Comparison of ENCODE assay signal across 11 mouse cellular contexts in the genomic region with DNA sequence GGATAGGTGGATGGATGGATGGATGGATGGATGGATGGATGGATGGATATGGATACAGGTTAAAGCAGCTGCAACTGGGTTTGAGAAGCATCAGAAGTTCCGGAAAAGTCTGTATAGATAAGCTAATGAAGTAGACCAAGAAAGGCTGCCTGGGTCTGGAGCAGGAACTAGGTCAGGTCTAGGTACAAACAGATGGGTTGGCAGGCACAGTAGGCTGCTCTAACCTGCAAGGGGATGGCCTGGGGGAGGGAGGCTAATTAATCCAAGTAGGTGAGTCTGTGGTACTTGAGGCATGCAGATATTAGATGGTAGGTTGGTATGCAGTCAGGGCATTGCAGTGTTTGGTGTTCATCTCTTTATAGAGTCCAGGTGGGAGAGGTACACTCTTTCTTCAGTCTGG.
DNase-seq lines count a peak whose midpoint lies in the region; ATAC-seq lines count a peak whose summit lies in the region.
"Had no signal": no experiment of that assay in that cellular context is flagged by ENCODE, and none has a peak within 500 bp of the region (broad histone marks: within the 10 kb centered on the region; RNA-seq: fewer than 3 reads in every experiment).

No protein-coding gene starts in this region.

- 85% methylated on average over 1 of the region's 1 CpGs for WGBS in kidney, embryonic 15.5 days
- 94% methylated on average over 1 of the region's 1 CpGs for WGBS in hindbrain, embryonic 11.5 days
- 92% methylated on average over 1 of the region's 1 CpGs for WGBS in midbrain, embryonic 15.5 days
- 88% methylated on average over 1 of the region's 1 CpGs for WGBS in kidney, embryonic 16.5 days

- H3K27ac ChIP-seq in kidney, embryonic 15.5 days: no peak overlapping the region
- peak overlapping the region; percentile 42; the same call in 1 of the 2 replicates for H3K27ac ChIP-seq in hindbrain, embryonic 11.5 days (ENCODE audit: low read depth, low read length)
- H3K27ac ChIP-seq in midbrain, embryonic 15.5 days: peak overlapping the region; percentile 81
- H3K27ac ChIP-seq in kidney, embryonic 16.5 days (ENCODE audit: low read length): no peak overlapping the region
- H3K27ac ChIP-seq: liver, embryonic 15.5 days had no signal

- no peak for DNase-seq in kidney, adult 18-20 months
- DNase-seq in cerebellum, postnatal 36 days: peak; percentile 63 to 68
- DNase-seq in hindbrain, embryonic 11.5 days (ENCODE audit: low spot score): no peak
- DNase-seq in urinary bladder, postnatal 14 days (ENCODE audit: low spot score): no peak
- no peak for DNase-seq in thymus, postnatal 14 days

- H3K4me2 ChIP-seq in kidney, embryonic 15.5 days: no peak overlapping the region
- H3K4me2 ChIP-seq in hindbrain, embryonic 11.5 days (replicated peaks; ENCODE audit: low read depth, low read length): no peak overlapping the region
- peak overlapping the region; percentile 32; the same call in 1 of the 2 replicates for H3K4me2 ChIP-seq in midbrain, embryonic 15.5 days
- H3K4me2 ChIP-seq in kidney, embryonic 16.5 days (replicated peaks; ENCODE audit: low read depth, low read length): no peak overlapping the region
- H3K4me2 ChIP-seq: liver, embryonic 15.5 days had no signal

- no peak overlapping the region for H3K9ac ChIP-seq in kidney, embryonic 15.5 days
- H3K9ac ChIP-seq in hindbrain, embryonic 11.5 days (ENCODE audit: low read depth, low read length): no peak overlapping the region
- no peak overlapping the region for H3K9ac ChIP-seq in midbrain, embryonic 15.5 days
- no peak overlapping the region for H3K9ac ChIP-seq in kidney, embryonic 16.5 days (replicated peaks; ENCODE audit: low read length)
- H3K9ac ChIP-seq: liver, embryonic 15.5 days had no signal

- no peak overlapping the region for H3K4me3 ChIP-seq in kidney, embryonic 15.5 days (replicated peaks)
- H3K4me3 ChIP-seq in hindbrain, embryonic 11.5 days (ENCODE audit: low read depth, low read length): no peak overlapping the region
- H3K4me3 ChIP-seq in midbrain, embryonic 15.5 days: no peak overlapping the region
- no peak overlapping the region for H3K4me3 ChIP-seq in kidney, embryonic 16.5 days (ENCODE audit: low read length)
- H3K4me3 ChIP-seq: heart, embryonic 10.5 days; liver, embryonic 15.5 days had no signal

- H3K9me3 ChIP-seq in kidney, embryonic 15.5 days (replicated peaks): no peaks in the 10 kb centered on the region
- no peaks in the 10 kb centered on the region for H3K9me3 ChIP-seq in hindbrain, embryonic 11.5 days (ENCODE audit: control insufficient read depth, low read length)
- H3K9me3 ChIP-seq in midbrain, embryonic 15.5 days: no peaks in the 10 kb centered on the region
- no peaks in the 10 kb centered on the region for H3K9me3 ChIP-seq in kidney, embryonic 16.5 days (ENCODE audit: low read length)
- H3K9me3 ChIP-seq: heart, embryonic 10.5 days; liver, embryonic 15.5 days had no signal

- H3K27me3 ChIP-seq in kidney, embryonic 15.5 days: peaks cover 4% of the 10 kb centered on the region; the same call in 1 of the 2 replicates
- no peaks in the 10 kb centered on the region for H3K27me3 ChIP-seq in hindbrain, embryonic 11.5 days (ENCODE audit: control insufficient read depth, insufficient read depth, low read length)
- no peaks in the 10 kb centered on the region for H3K27me3 ChIP-seq in midbrain, embryonic 15.5 days (replicated peaks)
- no peaks in the 10 kb centered on the region for H3K27me3 ChIP-seq in kidney, embryonic 16.5 days (ENCODE audit: insufficient read depth, low read length)
- H3K27me3 ChIP-seq: liver, embryonic 15.5 days had no signal

- H3K4me1 ChIP-seq in kidney, embryonic 15.5 days: peaks cover 49% of the 10 kb centered on the region
- 0 out of 2 replicates have a peak, but pooled peaks cover 2% of the 10 kb centered on the region for H3K4me1 ChIP-seq in hindbrain, embryonic 11.5 days (replicated peaks; ENCODE audit: control insufficient read depth, insufficient read depth, low read length)
- peaks cover 29% of the 10 kb centered on the region for H3K4me1 ChIP-seq in midbrain, embryonic 15.5 days
- peaks cover 48% of the 10 kb centered on the region for H3K4me1 ChIP-seq in kidney, embryonic 16.5 days (ENCODE audit: insufficient read depth, low read length)

- H3K36me3 ChIP-seq in kidney, embryonic 15.5 days: no peaks in the 10 kb centered on the region
- no peaks in the 10 kb centered on the region for H3K36me3 ChIP-seq in hindbrain, embryonic 11.5 days (ENCODE audit: control insufficient read depth, insufficient read depth, low read length)
- no peaks in the 10 kb centered on the region for H3K36me3 ChIP-seq in midbrain, embryonic 15.5 days (replicated peaks)
- H3K36me3 ChIP-seq in kidney, embryonic 16.5 days (ENCODE audit: insufficient read depth, low read length): no peaks in the 10 kb centered on the region
- H3K36me3 ChIP-seq: heart, embryonic 10.5 days; liver, embryonic 15.5 days had no signal

- ATAC-seq in kidney, embryonic 15.5 days (replicated peaks; ENCODE audit: low FRiP score): 0 out of 2 replicates have a peak, but pooled peaks have one; percentile 9
- no peak for ATAC-seq in hindbrain, embryonic 11.5 days (ENCODE audit: low FRiP score)
- peak; percentile 28 for ATAC-seq in midbrain, embryonic 15.5 days (replicated peaks)
- no peak for ATAC-seq in kidney, embryonic 16.5 days (ENCODE audit: low FRiP score, low TSS enrichment)
- ATAC-seq: intestine, postnatal 0 days had no signal

Comparison
In these comparisons a context has a peak if more than half of its experiments do, and no peak if none do; other contexts are left out.
1. ATAC-seq: peak in kidney, embryonic 15.5 days (single experiment) and midbrain, embryonic 15.5 days (single experiment); none in hindbrain, embryonic 11.5 days (single experiment) and kidney, embryonic 16.5 days (single experiment).
2. H3K27ac ChIP-seq: peak in hindbrain, embryonic 11.5 days (single experiment) and midbrain, embryonic 15.5 days (single experiment); none in kidney, embryonic 15.5 days (single experiment) and kidney, embryonic 16.5 days (single experiment).
3. DNase-seq: peak in cerebellum, postnatal 36 days (2 of 2); none in kidney, adult 18-20 months (single experiment), hindbrain, embryonic 11.5 days (single experiment), urinary bladder, postnatal 14 days (single experiment) and thymus, postnatal 14 days (single experiment).